In the genomic region with DNA sequence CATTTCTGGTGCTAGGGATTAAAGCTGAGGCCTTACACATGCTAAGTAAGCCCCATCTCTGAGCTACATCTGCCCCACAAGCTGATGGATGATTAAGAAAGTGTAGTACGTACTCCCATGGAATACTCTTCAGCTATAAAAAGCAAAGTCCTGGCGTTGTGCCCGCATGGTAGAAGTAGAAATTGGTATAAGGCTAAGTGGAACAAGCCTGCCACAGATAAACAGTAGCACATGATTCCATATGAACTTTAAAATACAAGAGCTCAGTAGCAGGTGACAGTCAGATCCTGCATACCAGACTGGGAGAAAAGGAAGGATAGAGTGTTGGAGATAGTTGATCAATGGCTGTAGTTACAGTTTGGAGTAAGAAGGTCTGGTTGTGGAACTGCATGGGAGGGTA, we compare ENCODE assay signal across 16 mouse cellular contexts. TPM values are rescaled to one million over a fixed set of nuclear protein-coding genes. Genes with fewer than 3 reads are reported as not detected.
"Had no signal": no experiment of that assay in that cellular context is flagged by ENCODE, and none has a peak within 500 bp of the region (broad histone marks: within the 10 kb centered on the region; RNA-seq: fewer than 3 reads in every experiment).

No protein-coding gene starts in this region.

- H3K27ac ChIP-seq: macrophage; midbrain, embryonic 13.5 days; midbrain, embryonic 15.5 days; neural tube, embryonic 12.5 days; stomach, embryonic 15.5 days; stomach, postnatal 0 days had no signal

- H3K4me3 ChIP-seq: megakaryocyte, embryonic 14.5 days; midbrain, embryonic 13.5 days; midbrain, embryonic 15.5 days; neural tube, embryonic 12.5 days; stomach, embryonic 15.5 days had no signal

- H3K9ac ChIP-seq: lung, embryonic 14.5 days; midbrain, embryonic 13.5 days; midbrain, embryonic 15.5 days; neural tube, embryonic 12.5 days; stomach, embryonic 15.5 days had no signal

- H3K9me3 ChIP-seq: megakaryocyte, embryonic 14.5 days; midbrain, embryonic 13.5 days; midbrain, embryonic 15.5 days; neural tube, embryonic 12.5 days; stomach, embryonic 15.5 days had no signal

- ATAC-seq: midbrain, embryonic 13.5 days; midbrain, embryonic 15.5 days had no signal

- DNase-seq: lung, adult 18-20 months; lung, embryonic 14.5 days; lung, postnatal 10 days; right cerebral cortex, postnatal 14 days; thymus, adult 2 months; thymus, postnatal 25 days; thymus, postnatal 4 days had no signal

- H3K27me3 ChIP-seq: megakaryocyte, embryonic 14.5 days; midbrain, embryonic 13.5 days; midbrain, embryonic 15.5 days; neural tube, embryonic 12.5 days; stomach, embryonic 15.5 days had no signal

- H3K4me2 ChIP-seq: lung, embryonic 14.5 days; midbrain, embryonic 11.5 days; midbrain, embryonic 13.5 days; midbrain, embryonic 15.5 days; neural tube, embryonic 12.5 days; stomach, embryonic 15.5 days had no signal

- H3K4me1 ChIP-seq: midbrain, embryonic 13.5 days; midbrain, embryonic 15.5 days; neural tube, embryonic 12.5 days; stomach, embryonic 15.5 days had no signal

RNA-seq across cellular contexts. Expression of a gene that starts 29.0 kb away (rescaled TPM):
- total RNA-seq: midbrain, postnatal 0 days had no signal

RNA-seq across cellular contexts. Expression of a gene that starts 42.6 kb away (rescaled TPM):
- polyA plus RNA-seq: macrophage had no signal
